Mouse (Mus musculus) lung, postnatal 14 days (tissue): Measurements from ENCODE around the gene Selenom.

ENCODE experiments used
- DNase-seq: peaks from one replicate; pipeline ENCODE4 v3.0.0; 2021

Selenom gene

GRCm38 (mm10) chr11:3557852-3558251, 43.4 kb downstream of the Selenom start:
- no peak for DNase-seq

DNA sequence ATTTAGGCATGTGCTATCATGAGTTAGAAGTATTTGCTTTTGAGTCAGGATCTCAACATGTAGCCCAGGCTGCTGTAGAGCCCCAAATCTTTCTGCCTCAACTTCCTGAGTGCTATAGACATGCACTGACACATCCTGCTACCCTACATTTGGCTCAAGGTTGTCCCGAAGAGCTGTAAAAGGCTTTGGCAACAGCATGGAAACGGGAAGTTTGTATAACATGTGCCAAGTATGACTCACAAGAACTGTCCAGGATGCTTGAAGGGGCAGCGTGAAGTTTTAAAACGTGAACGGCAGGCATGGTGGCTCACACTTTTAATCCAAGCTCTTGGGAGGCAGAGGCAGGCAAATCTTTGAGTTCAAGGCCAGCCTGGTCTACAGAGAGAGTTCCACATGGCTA, 45.7 kb downstream of the Selenom start:
- DNase-seq, result peak; percentile 39

DNA sequence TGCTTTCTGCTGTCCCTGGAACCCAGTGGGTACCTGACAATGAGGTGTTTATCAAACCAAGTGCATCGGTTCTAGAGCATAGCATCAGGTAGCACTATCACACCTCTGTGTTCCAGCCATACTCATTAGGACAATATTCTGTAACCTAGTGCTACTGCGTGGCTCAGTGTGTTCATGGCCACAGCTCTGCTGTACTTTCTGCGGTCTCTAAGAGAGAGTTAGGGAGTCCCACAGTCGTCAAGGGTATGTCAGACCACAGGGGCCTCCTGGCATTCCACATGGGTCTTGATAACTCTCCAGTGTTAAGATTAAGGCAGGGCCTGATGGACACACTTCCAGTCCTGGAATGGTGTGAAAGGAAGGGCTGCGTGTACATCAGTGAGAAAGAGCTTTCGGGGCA, 49.4 kb downstream of the Selenom start:
- DNase-seq, result no peak

GRCm38 (mm10) chr11:3564451-3564850, 50.0 kb downstream of the Selenom start:
- DNase-seq, result no peak

GRCm38 (mm10) chr11:3566018-3566417, 51.5 kb downstream of the Selenom start:
- peak; percentile 40 for DNase-seq
